Mouse (Mus musculus) bone marrow macrophage, adult 2 months (primary cell): ENCODE results near the gene Ppa1.

Experiments used
- CTCF ChIP-seq: IDR thresholded peaks from 2 replicates; pipeline ENCODE4 v1.5.1; 2012; ENCODE audit warnings: low read depth, mild to moderate bottlenecking, low read length, moderate library complexity
- POLR2A ChIP-seq: IDR thresholded peaks from 2 replicates; pipeline ENCODE4 v1.6.1; 2012; ENCODE audit warnings: mild to moderate bottlenecking, low read depth, low read length, borderline replicate concordance

GRCm38 (mm10) chr10:61669289-61669688 lies 20.9 kb downstream of the Ppa1 start:
- TF ChIP-seq CTCF (no peak), POLR2A (no peak)
